Mouse (Mus musculus): ENCODE data around the gene 1700025G04Rik. TPM values are rescaled to one million over a fixed set of nuclear protein-coding genes. Genes with fewer than 3 reads are reported as not detected.
A peak's percentile ranks its signal among the peaks of the same experiment; 100 is the strongest.

Gene 1700025G04Rik
- polyA plus RNA-seq, 2 experiments, result 24.3 to 36.4 TPM

DNA sequence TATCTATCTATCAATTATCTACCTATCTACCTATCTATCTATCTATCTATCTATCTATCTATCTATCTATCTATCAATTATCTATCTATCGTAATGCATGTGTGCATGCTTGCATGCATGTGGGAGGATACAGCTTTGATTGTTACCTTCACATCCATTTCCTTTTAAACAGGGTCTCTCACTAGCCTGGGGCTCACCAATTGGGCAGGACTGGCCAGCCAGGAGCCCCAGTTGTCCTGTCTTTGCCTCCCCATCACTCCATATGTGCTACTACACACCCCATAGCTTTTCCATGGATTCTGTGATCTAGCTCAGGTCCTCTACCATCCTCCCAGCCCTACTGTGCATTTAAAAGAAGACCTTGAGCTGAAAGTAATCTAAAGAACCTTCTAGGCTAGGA, 231.5 kb downstream of the 1700025G04Rik start:
- ATAC-seq (ENCODE audit: low FRiP score, low read depth) (no peak), DNase-seq (ENCODE audit: low spot score) (no peak)
- H3K9me3 ChIP-seq (ENCODE audit: control insufficient read depth, low read length), result no peaks in the 10 kb centered on the region
- WGBS, result 95% methylated on average over 1 of the region's 1 CpGs
- no peak overlapping the region for H3K27ac ChIP-seq (replicated peaks; ENCODE audit: low read depth, low read length)
- H3K4me3 ChIP-seq (replicated peaks; ENCODE audit: low read length), result no peak overlapping the region
- H3K4me2 ChIP-seq (replicated peaks; ENCODE audit: low read depth, low read length, severe bottlenecking), result no peak overlapping the region
- no peak overlapping the region for H3K9ac ChIP-seq (ENCODE audit: low read depth, low read length, severe bottlenecking)
- H3K4me1 ChIP-seq (ENCODE audit: control insufficient read depth, insufficient read depth, low read length), result no peaks in the 10 kb centered on the region
- no peaks in the 10 kb centered on the region for H3K36me3 ChIP-seq (ENCODE audit: control insufficient read depth, insufficient read depth, low read length)
- H3K27me3 ChIP-seq (ENCODE audit: control insufficient read depth, insufficient read depth, low read length), result no peaks in the 10 kb centered on the region
- no peak for TF ChIP-seq POLR2A (IDR thresholded peaks at IDR 0.05; ENCODE audit: borderline replicate concordance, extremely low read depth, insufficient read depth, insufficient read length)

GRCm38 (mm10) chr1:151855561-151855960, 234.4 kb downstream of the 1700025G04Rik start:
- no peak overlapping the region for H3K4me3 ChIP-seq (replicated peaks; ENCODE audit: low read length)
- no peak for TF ChIP-seq POLR2A (IDR thresholded peaks at IDR 0.05; ENCODE audit: borderline replicate concordance, extremely low read depth, insufficient read depth, insufficient read length)
- no peaks in the 10 kb centered on the region for H3K27me3 ChIP-seq (ENCODE audit: control insufficient read depth, insufficient read depth, low read length)
- DNase-seq (ENCODE audit: low spot score), result peak; percentile 65
- no peak overlapping the region for H3K27ac ChIP-seq (replicated peaks; ENCODE audit: low read depth, low read length)
- H3K9ac ChIP-seq (ENCODE audit: low read depth, low read length, severe bottlenecking), result no peak overlapping the region
- 50% methylated on average over 1 of the region's 1 CpGs for WGBS
- H3K36me3 ChIP-seq (ENCODE audit: control insufficient read depth, insufficient read depth, low read length), result no peaks in the 10 kb centered on the region
- H3K9me3 ChIP-seq (ENCODE audit: control insufficient read depth, low read length), result no peaks in the 10 kb centered on the region
- H3K4me1 ChIP-seq (ENCODE audit: control insufficient read depth, insufficient read depth, low read length), result no peaks in the 10 kb centered on the region
- no peak for ATAC-seq (ENCODE audit: low FRiP score, low read depth)
- H3K4me2 ChIP-seq (replicated peaks; ENCODE audit: low read depth, low read length, severe bottlenecking), result no peak overlapping the region

DNA sequence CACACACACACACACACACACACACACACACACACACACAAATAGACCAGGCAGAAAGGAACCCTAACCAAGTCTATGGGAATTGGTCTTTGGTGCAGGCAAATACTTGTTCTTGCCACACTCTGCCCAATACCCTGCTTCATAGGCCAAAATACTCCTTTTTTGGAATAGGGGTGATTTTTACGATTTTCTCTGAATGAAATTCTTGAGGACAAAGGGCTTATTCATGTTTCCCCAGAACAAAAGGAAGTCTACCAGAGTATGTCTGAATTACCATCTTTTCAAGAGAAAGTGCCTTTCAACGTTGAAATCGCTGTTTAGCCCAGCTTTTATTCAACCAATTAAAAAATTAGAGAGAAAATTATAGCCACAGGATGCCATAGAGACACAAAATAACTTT, 237.9 kb downstream of the 1700025G04Rik start:
- no peak for ATAC-seq (ENCODE audit: low FRiP score, low read depth)
- no peak for TF ChIP-seq POLR2A (IDR thresholded peaks at IDR 0.05; ENCODE audit: borderline replicate concordance, extremely low read depth, insufficient read depth, insufficient read length)
- 68% methylated on average over 3 of the region's 3 CpGs for WGBS

GRCm38 (mm10) chr1:151851051-151851848, 238.7 kb downstream of the 1700025G04Rik start:
- Histone ChIP-seq H3K4me2 (replicated peaks; ENCODE audit: low read depth, low read length, severe bottlenecking) (no peak overlapping the region), H3K9me3 (ENCODE audit: control insufficient read depth, low read length) (no peaks in the 10 kb centered on the region), H3K36me3 (ENCODE audit: control insufficient read depth, insufficient read depth, low read length) (no peaks in the 10 kb centered on the region), H3K4me1 (ENCODE audit: control insufficient read depth, insufficient read depth, low read length) (0 out of 2 replicates have a peak, but pooled peaks cover 2% of the 10 kb centered on the region), H3K27ac (replicated peaks; ENCODE audit: low read depth, low read length) (no peak overlapping the region), H3K4me3 (replicated peaks; ENCODE audit: low read length) (no peak overlapping the region), H3K27me3 (ENCODE audit: control insufficient read depth, insufficient read depth, low read length) (no peaks in the 10 kb centered on the region), H3K9ac (ENCODE audit: low read depth, low read length, severe bottlenecking) (no peak overlapping the region)
- WGBS, result 84% methylated on average over 20 of the region's 20 CpGs
- no peak for DNase-seq (ENCODE audit: low spot score)
- no peak for ATAC-seq (ENCODE audit: low FRiP score, low read depth)
- no peak for TF ChIP-seq POLR2A (IDR thresholded peaks at IDR 0.05; ENCODE audit: borderline replicate concordance, extremely low read depth, insufficient read depth, insufficient read length)

More for the DNA sequence above, 237.9 kb downstream of the 1700025G04Rik start:
- no peaks in the 10 kb centered on the region for H3K9me3 ChIP-seq (ENCODE audit: control insufficient read depth, low read length)
- no peak overlapping the region for H3K27ac ChIP-seq (replicated peaks; ENCODE audit: low read depth, low read length)
- 0 out of 2 replicates have a peak, but pooled peaks cover 2% of the 10 kb centered on the region for H3K4me1 ChIP-seq (ENCODE audit: control insufficient read depth, insufficient read depth, low read length)
- H3K27me3 ChIP-seq (ENCODE audit: control insufficient read depth, insufficient read depth, low read length), result no peaks in the 10 kb centered on the region
- DNase-seq (ENCODE audit: low spot score), result no peak
- no peak overlapping the region for H3K9ac ChIP-seq (ENCODE audit: low read depth, low read length, severe bottlenecking)
- H3K4me2 ChIP-seq (replicated peaks; ENCODE audit: low read depth, low read length, severe bottlenecking), result no peak overlapping the region
- H3K4me3 ChIP-seq (replicated peaks; ENCODE audit: low read length), result no peak overlapping the region
- H3K36me3 ChIP-seq (ENCODE audit: control insufficient read depth, insufficient read depth, low read length), result no peaks in the 10 kb centered on the region

DNA sequence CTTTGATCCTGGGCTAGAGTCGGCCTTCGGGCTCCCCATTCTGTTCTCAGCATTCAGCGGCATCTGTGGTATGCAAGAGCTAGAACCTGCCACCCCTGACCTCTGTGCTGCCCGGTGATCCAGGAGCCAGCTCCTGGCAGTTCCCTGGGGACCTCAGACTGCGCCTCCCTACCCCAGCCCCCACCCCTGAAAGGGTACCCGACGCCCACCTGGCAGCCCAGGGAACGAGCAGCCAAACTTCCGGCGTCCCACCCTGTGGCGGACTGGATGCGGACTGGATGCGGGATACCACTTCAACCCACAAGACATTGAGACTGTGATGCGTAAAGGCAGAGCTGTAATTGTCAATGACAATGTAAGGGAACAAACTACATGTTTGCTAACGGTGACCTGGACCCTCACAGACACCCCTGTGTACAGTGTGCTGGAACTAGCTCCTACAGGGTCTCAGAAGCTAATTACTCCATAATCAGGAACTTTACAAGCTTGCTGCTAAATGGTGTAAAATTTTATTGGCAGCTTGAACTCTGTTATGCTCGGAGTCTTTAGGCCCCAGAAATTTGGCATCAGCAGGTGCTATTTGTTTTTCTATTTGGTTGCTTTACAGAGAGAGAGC, 239.8 kb downstream of the 1700025G04Rik start:
- Histone ChIP-seq H3K9me3 (ENCODE audit: control insufficient read depth, low read length) (no peaks in the 10 kb centered on the region), H3K27ac (replicated peaks; ENCODE audit: low read depth, low read length) (no peak overlapping the region), H3K4me2 (replicated peaks; ENCODE audit: low read depth, low read length, severe bottlenecking) (no peak overlapping the region), H3K36me3 (ENCODE audit: control insufficient read depth, insufficient read depth, low read length) (no peaks in the 10 kb centered on the region), H3K27me3 (ENCODE audit: control insufficient read depth, insufficient read depth, low read length) (no peaks in the 10 kb centered on the region), H3K4me1 (ENCODE audit: control insufficient read depth, insufficient read depth, low read length) (0 out of 2 replicates have a peak, but pooled peaks cover 2% of the 10 kb centered on the region), H3K4me3 (replicated peaks; ENCODE audit: low read length) (no peak overlapping the region), H3K9ac (ENCODE audit: low read depth, low read length, severe bottlenecking) (no peak overlapping the region)
- no peak for ATAC-seq (ENCODE audit: low FRiP score, low read depth)
- WGBS, result 52% methylated on average over 16 of the region's 16 CpGs
- no peak for DNase-seq (ENCODE audit: low spot score)
- TF ChIP-seq POLR2A (IDR thresholded peaks at IDR 0.05; ENCODE audit: borderline replicate concordance, extremely low read depth, insufficient read depth, insufficient read length), result no peak
